Mouse (Mus musculus) bone marrow, adult 2 months (tissue): ENCODE measurements around the gene Maz.

Experiments
- CTCF ChIP-seq: fragments of 200-500 bp; IDR thresholded peaks from 2 replicates; pipeline ENCODE4 v1.5.1; 2011; ENCODE audit warnings: low read length, control low read depth; ENCODE audit not compliant: control insufficient read depth, insufficient read depth
- POLR2A ChIP-seq: fragments of 200-500 bp; IDR thresholded peaks from 2 replicates; pipeline ENCODE4 v1.6.1; 2011; ENCODE audit warnings: low read depth, mild to moderate bottlenecking, control low read depth, low read length, borderline replicate concordance; ENCODE audit not compliant: control insufficient read depth

DNA sequence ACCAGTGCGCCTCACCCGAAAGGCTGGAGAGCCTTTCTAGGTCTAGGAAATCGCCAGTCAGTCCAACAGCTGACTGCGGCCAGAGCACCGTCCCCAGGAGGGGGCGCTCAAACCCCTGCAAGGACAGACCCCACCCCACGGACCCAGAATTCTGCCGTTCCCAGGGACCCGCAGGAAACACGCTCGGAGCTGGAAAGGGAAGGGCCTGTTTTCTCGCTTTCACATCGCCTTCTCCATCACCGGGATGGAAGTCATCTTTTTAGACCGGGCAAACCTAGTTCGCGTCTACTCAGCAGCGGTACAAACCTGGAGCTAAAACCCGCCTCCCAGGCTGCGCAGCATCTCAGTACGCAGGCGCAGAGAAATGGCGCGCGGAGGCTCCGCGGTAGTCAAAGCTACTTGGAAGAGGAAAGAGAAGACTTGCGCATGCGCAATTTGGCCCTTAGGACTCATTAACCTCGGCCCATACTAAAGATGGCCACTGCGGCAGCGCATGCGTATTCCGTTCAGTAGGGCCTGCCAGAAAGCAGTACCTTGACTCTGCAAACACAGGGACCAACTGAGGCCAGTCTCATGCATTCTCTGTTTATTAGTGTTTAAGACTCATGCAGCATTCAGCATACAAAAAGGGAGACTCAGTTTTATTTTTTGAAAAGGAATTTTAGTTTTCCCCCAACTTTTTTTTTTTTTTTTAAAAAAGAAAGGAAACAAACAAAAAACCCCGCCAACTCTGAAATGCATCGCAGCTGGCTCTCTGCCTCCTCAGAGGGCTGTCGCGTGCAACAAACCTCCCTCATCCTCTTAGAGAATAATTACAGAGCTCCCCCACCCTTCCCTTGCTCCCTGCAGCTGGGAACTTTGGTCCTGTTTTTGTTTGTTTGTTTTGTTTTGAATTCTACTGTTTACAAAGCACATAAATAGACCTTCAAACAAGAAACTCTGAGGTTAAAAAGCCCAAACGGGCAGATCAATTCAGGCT lies 9.6 kb downstream of the Maz start, which contains the start of gene Pagr1a:
- peak; percentile 76 for TF ChIP-seq CTCF
- peak; percentile 59; the same call in 1 of the 2 replicates for TF ChIP-seq POLR2A
